Mouse (Mus musculus): ENCODE measurements around the gene 2010300C02Rik. TPM values are rescaled to one million over a fixed set of nuclear protein-coding genes. Genes with fewer than 3 reads are reported as not detected.

The 2010300C02Rik gene
- polyA plus RNA-seq, 1 experiment from 2014 or later: 3.5 TPM

- Histone ChIP-seq H3K9ac (replicated peaks; ENCODE audit: low read depth, low read length) (no peak overlapping the region), H3K4me2 (ENCODE audit: low read depth, low read length) (no peak overlapping the region), H3K27me3 (ENCODE audit: control insufficient read depth, insufficient read depth, low read length) (no peaks in the 10 kb centered on the region), H3K36me3 (ENCODE audit: control insufficient read depth, insufficient read depth, low read length) (no peaks in the 10 kb centered on the region), H3K4me1 (ENCODE audit: control insufficient read depth, insufficient read depth, low read length) (no peaks in the 10 kb centered on the region), H3K9me3 (ENCODE audit: control insufficient read depth, low read length) (no peaks in the 10 kb centered on the region), H3K27ac (ENCODE audit: low read depth, low read length) (no peak overlapping the region), H3K4me3 (ENCODE audit: low read depth, low read length) (no peak overlapping the region)
- no peak for ATAC-seq (ENCODE audit: low read depth)
- 94% methylated on average over 5 of the region's 5 CpGs for WGBS
These were observed 16.0 kb upstream of the 2010300C02Rik start for GRCm38 (mm10) chr1:37735932-37736331.

- no peak overlapping the region for H3K4me3 ChIP-seq (ENCODE audit: low read depth, low read length)
- H3K27me3 ChIP-seq (ENCODE audit: control insufficient read depth, insufficient read depth, low read length): no peaks in the 10 kb centered on the region
- H3K27ac ChIP-seq (ENCODE audit: low read depth, low read length): no peak overlapping the region
- WGBS: 80% methylated on average over 7 of the region's 7 CpGs
- H3K9ac ChIP-seq (replicated peaks; ENCODE audit: low read depth, low read length): no peak overlapping the region
- H3K9me3 ChIP-seq (ENCODE audit: control insufficient read depth, low read length): no peaks in the 10 kb centered on the region
- no peak overlapping the region for H3K4me2 ChIP-seq (ENCODE audit: low read depth, low read length)
- no peaks in the 10 kb centered on the region for H3K4me1 ChIP-seq (ENCODE audit: control insufficient read depth, insufficient read depth, low read length)
- no peaks in the 10 kb centered on the region for H3K36me3 ChIP-seq (ENCODE audit: control insufficient read depth, insufficient read depth, low read length)
- ATAC-seq (ENCODE audit: low read depth): no peak
These were observed 15.0 kb upstream of the 2010300C02Rik start for GRCm38 (mm10) chr1:37734841-37735240.

DNA sequence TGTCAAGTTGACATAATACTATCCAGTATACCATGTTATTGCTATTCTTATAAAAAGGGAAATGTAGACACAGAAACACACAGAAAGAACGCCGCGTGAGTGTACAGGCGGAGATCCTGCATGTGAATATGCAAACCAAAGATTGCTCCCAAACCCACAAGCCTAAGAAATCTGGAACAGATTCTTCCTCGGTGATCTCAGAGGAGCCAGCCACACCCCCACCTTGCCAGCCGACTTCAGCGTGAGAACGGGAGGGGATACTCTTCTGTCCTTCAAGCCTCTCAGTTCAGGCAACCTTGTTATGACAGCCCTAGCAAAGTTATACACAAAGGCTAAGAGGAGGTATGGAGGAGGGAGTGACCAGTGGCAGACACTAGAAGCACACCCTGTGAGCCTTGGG is 9.5 kb upstream of the 2010300C02Rik start:
- no peaks in the 10 kb centered on the region for H3K36me3 ChIP-seq (ENCODE audit: control insufficient read depth, insufficient read depth, low read length)
- H3K9me3 ChIP-seq (ENCODE audit: control insufficient read depth, low read length): no peaks in the 10 kb centered on the region
- H3K4me3 ChIP-seq (ENCODE audit: low read depth, low read length): no peak overlapping the region
- no peak for ATAC-seq (ENCODE audit: low read depth)
- H3K4me1 ChIP-seq (ENCODE audit: control insufficient read depth, insufficient read depth, low read length): no peaks in the 10 kb centered on the region
- no peak overlapping the region for H3K4me2 ChIP-seq (ENCODE audit: low read depth, low read length)
- 94% methylated on average over 8 of the region's 8 CpGs for WGBS
- no peak overlapping the region for H3K27ac ChIP-seq (ENCODE audit: low read depth, low read length)
- no peaks in the 10 kb centered on the region for H3K27me3 ChIP-seq (ENCODE audit: control insufficient read depth, insufficient read depth, low read length)
- H3K9ac ChIP-seq (replicated peaks; ENCODE audit: low read depth, low read length): no peak overlapping the region

DNA sequence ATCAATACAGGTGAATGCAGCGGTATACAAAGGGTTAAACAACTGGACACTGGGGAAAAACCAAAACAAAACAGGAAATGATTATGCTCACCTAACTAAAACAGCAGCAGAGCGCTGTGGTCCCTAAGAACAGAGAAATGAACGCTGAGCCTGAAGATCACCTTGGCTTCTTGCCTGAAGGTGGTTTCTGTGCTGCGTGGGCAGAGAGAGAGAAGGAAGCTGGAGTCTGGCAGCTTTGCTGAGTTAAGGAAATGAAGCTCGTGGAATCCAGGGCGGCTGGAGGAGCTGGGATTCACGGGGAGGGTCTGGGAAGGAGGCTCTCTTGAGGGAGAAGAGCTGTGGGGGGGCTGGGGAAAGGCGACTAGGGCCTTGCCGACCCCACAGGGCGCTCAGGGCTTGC is 8.2 kb upstream of the 2010300C02Rik start:
- Histone ChIP-seq H3K4me2 (ENCODE audit: low read depth, low read length) (no peak overlapping the region), H3K9ac (replicated peaks; ENCODE audit: low read depth, low read length) (no peak overlapping the region), H3K27ac (ENCODE audit: low read depth, low read length) (no peak overlapping the region), H3K4me1 (ENCODE audit: control insufficient read depth, insufficient read depth, low read length) (no peaks in the 10 kb centered on the region), H3K27me3 (ENCODE audit: control insufficient read depth, insufficient read depth, low read length) (no peaks in the 10 kb centered on the region), H3K9me3 (ENCODE audit: control insufficient read depth, low read length) (no peaks in the 10 kb centered on the region), H3K36me3 (ENCODE audit: control insufficient read depth, insufficient read depth, low read length) (no peaks in the 10 kb centered on the region), H3K4me3 (ENCODE audit: low read depth, low read length) (no peak overlapping the region)
- ATAC-seq (ENCODE audit: low read depth): no peak
- WGBS: 72% methylated on average over 10 of the region's 10 CpGs

DNA sequence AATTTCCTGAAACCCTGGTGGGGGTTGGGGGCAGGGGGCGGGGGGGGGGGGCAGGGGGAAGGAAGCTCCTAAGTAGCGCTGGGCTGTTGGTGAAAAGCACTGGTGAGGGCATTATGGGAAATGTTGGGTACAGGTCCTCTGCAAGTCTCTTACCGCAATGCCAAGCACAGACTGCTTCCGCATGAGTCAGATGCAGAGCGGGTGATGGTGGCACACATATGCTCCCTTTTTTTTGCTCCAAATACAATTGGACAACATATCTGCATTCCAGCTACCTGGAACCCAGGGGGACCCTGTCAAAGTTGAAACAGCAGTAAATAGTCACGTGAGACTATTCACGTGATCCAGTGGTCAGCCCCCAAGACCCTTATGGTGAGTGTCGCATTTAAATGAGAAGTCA is 7.3 kb upstream of the 2010300C02Rik start:
- no peak for ATAC-seq (ENCODE audit: low read depth)
- Histone ChIP-seq H3K36me3 (ENCODE audit: control insufficient read depth, insufficient read depth, low read length) (no peaks in the 10 kb centered on the region), H3K4me2 (ENCODE audit: low read depth, low read length) (no peak overlapping the region), H3K9me3 (ENCODE audit: control insufficient read depth, low read length) (no peaks in the 10 kb centered on the region), H3K4me3 (ENCODE audit: low read depth, low read length) (no peak overlapping the region), H3K27me3 (ENCODE audit: control insufficient read depth, insufficient read depth, low read length) (no peaks in the 10 kb centered on the region), H3K9ac (replicated peaks; ENCODE audit: low read depth, low read length) (no peak overlapping the region), H3K4me1 (ENCODE audit: control insufficient read depth, insufficient read depth, low read length) (no peaks in the 10 kb centered on the region), H3K27ac (ENCODE audit: low read depth, low read length) (no peak overlapping the region)
- WGBS: 78% methylated on average over 8 of the region's 8 CpGs

DNA sequence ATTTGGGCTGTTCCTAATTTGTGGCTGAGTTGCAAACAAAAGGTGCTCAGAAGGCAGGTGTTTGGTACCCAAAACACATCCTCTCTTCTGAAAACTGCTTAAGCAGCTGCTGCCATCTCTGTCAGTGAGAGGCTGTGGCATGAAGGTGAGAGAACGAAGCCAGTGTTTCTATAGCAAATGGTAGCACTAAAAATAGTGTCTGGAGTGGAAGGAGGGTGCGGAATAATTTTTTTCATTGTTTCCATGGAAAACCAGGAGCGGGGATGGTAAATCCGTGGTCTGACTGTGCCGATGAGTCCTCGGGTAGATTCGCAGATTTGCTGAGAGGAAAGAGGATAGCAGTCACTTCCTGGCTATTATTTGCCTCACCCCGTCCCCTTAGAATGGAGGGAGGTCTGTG is 6.5 kb upstream of the 2010300C02Rik start:
- Histone ChIP-seq H3K36me3 (ENCODE audit: control insufficient read depth, insufficient read depth, low read length) (no peaks in the 10 kb centered on the region), H3K4me2 (ENCODE audit: low read depth, low read length) (no peak overlapping the region), H3K4me1 (ENCODE audit: control insufficient read depth, insufficient read depth, low read length) (no peaks in the 10 kb centered on the region), H3K9ac (replicated peaks; ENCODE audit: low read depth, low read length) (no peak overlapping the region), H3K27me3 (ENCODE audit: control insufficient read depth, insufficient read depth, low read length) (no peaks in the 10 kb centered on the region), H3K9me3 (ENCODE audit: control insufficient read depth, low read length) (no peaks in the 10 kb centered on the region), H3K4me3 (ENCODE audit: low read depth, low read length) (no peak overlapping the region), H3K27ac (ENCODE audit: low read depth, low read length) (no peak overlapping the region)
- WGBS: 84% methylated on average over 8 of the region's 8 CpGs
- no peak for ATAC-seq (ENCODE audit: low read depth)

DNA sequence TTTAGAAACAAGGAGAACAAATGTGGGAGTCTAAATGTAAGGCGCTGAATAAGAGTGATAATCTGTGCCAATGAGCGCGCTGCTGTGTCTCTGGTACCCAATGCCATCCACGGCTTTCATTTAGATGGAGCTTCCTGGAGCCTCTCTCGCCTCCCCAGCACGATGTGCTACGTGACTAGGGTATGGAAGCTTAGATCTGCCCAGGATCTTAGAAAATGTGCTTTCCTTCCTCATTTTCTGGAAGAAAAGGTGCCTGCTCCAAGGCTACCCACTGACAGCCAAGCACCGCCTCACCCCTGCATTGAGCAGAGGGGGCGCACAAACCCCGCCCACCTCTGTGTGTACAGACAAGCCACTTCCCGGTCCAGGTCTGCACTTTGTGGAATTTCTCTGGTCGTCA is 6.0 kb upstream of the 2010300C02Rik start:
- H3K9ac ChIP-seq (replicated peaks; ENCODE audit: low read depth, low read length): no peak overlapping the region
- no peaks in the 10 kb centered on the region for H3K27me3 ChIP-seq (ENCODE audit: control insufficient read depth, insufficient read depth, low read length)
- WGBS: 78% methylated on average over 12 of the region's 12 CpGs
- no peak overlapping the region for H3K4me2 ChIP-seq (ENCODE audit: low read depth, low read length)
- no peaks in the 10 kb centered on the region for H3K9me3 ChIP-seq (ENCODE audit: control insufficient read depth, low read length)
- no peak overlapping the region for H3K4me3 ChIP-seq (ENCODE audit: low read depth, low read length)
- H3K36me3 ChIP-seq (ENCODE audit: control insufficient read depth, insufficient read depth, low read length): no peaks in the 10 kb centered on the region
- no peaks in the 10 kb centered on the region for H3K4me1 ChIP-seq (ENCODE audit: control insufficient read depth, insufficient read depth, low read length)
- no peak overlapping the region for H3K27ac ChIP-seq (ENCODE audit: low read depth, low read length)
- ATAC-seq (ENCODE audit: low read depth): no peak

DNA sequence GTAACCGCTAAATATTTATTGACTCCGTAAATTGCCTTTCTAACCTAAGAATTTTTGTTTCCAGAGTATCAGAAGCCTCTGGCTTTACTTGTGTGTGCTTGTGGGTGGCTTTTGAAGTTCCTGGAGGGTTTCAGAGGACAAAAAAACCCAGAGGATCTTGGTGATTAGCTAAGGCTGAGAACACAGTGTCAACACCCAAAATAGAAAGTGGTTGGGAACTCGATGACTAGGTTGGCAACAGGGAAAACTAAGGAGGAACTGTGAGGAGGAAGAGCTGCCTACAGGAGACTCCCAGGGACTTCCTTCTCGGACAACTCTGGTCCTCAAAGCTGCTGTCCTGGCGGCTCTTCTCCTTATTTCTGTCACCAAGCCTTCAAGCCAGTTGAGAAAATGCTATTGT is 1.2 kb upstream of the 2010300C02Rik start:
- H3K4me3 ChIP-seq (ENCODE audit: low read depth, low read length): no peak overlapping the region
- 0 out of 2 replicates have a peak, but pooled peaks cover 5% of the 10 kb centered on the region for H3K4me1 ChIP-seq (ENCODE audit: control insufficient read depth, insufficient read depth, low read length)
- no peak overlapping the region for H3K27ac ChIP-seq (ENCODE audit: low read depth, low read length)
- H3K4me2 ChIP-seq (ENCODE audit: low read depth, low read length): no peak overlapping the region
- H3K27me3 ChIP-seq (ENCODE audit: control insufficient read depth, insufficient read depth, low read length): peaks cover 6% of the 10 kb centered on the region
- WGBS: 80% methylated on average over 5 of the region's 5 CpGs
- H3K9me3 ChIP-seq (ENCODE audit: control insufficient read depth, low read length): no peaks in the 10 kb centered on the region
- ATAC-seq (ENCODE audit: low read depth): no peak
- H3K36me3 ChIP-seq (ENCODE audit: control insufficient read depth, insufficient read depth, low read length): no peaks in the 10 kb centered on the region
- no peak overlapping the region for H3K9ac ChIP-seq (replicated peaks; ENCODE audit: low read depth, low read length)

GRCm38 (mm10) chr1:37719030-37719723 is 708 bp downstream of the 2010300C02Rik start:
- H3K9ac ChIP-seq (replicated peaks; ENCODE audit: low read depth, low read length): peak overlapping the region; percentile 58
- no peaks in the 10 kb centered on the region for H3K36me3 ChIP-seq (ENCODE audit: control insufficient read depth, insufficient read depth, low read length)
- peak overlapping the region; percentile 90 for H3K4me2 ChIP-seq (ENCODE audit: low read depth, low read length)
- no peak overlapping the region for H3K27ac ChIP-seq (ENCODE audit: low read depth, low read length)
- H3K4me1 ChIP-seq (ENCODE audit: control insufficient read depth, insufficient read depth, low read length): 0 out of 2 replicates have a peak, but pooled peaks cover 5% of the 10 kb centered on the region
- no peaks in the 10 kb centered on the region for H3K9me3 ChIP-seq (ENCODE audit: control insufficient read depth, low read length)
- ATAC-seq (ENCODE audit: low read depth): peak; percentile 80
- whole genome bisulfite sequencing: 5% methylated on average over 47 of the region's 49 CpGs
- H3K4me3 ChIP-seq (ENCODE audit: low read depth, low read length): peak overlapping the region; percentile 57
- H3K27me3 ChIP-seq (ENCODE audit: control insufficient read depth, insufficient read depth, low read length): peaks cover 6% of the 10 kb centered on the region

Data from neural tube, embryonic 14.5 days (tissue).